Mouse (Mus musculus): ENCODE data around the gene Fgfr2. TPM values are rescaled to one million over a fixed set of nuclear protein-coding genes. Genes with fewer than 3 reads are reported as not detected.

Gene Fgfr2
- polyA plus RNA-seq, 1 experiment from 2014 or later = 20.3 TPM

DNA sequence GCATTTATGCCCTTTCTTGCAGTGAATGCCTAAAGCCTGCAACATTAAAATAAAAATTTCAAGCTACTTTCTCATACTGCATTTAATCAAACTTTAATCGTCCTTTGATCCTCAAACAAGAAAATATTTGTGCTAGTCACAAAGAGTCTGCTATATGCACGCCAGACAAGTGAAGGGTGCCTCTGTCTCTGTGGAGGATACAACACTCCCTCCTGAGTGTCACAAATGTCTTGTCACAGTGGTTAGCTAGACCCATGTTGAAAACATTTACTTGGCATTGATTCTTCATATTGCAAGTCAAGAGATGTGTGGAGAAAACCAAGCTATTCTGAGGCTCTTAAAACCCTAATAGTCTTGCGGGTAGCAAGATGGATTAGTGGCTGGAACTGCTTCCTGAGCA lies 2736.8 kb downstream of the Fgfr2 start:
- no peak overlapping the region for H3K4me2 ChIP-seq (ENCODE audit: low read depth, low read length)
- no peak overlapping the region for H3K4me3 ChIP-seq (ENCODE audit: low read length)
- 79% methylated on average over 3 of the region's 3 CpGs for WGBS
- H3K9ac ChIP-seq (ENCODE audit: low read length) = no peak overlapping the region
- no peak for ATAC-seq (replicated peaks; ENCODE audit: extremely low read depth, insufficient read depth, low FRiP score)
- H3K27me3 ChIP-seq (ENCODE audit: control insufficient read depth, insufficient read depth, low read length) = no peaks in the 10 kb centered on the region
- H3K27ac ChIP-seq (ENCODE audit: low read length) = no peak overlapping the region
- 0 out of 2 replicates have a peak, but pooled peaks cover 4% of the 10 kb centered on the region for H3K36me3 ChIP-seq (ENCODE audit: control insufficient read depth, insufficient read depth)
- no peaks in the 10 kb centered on the region for H3K4me1 ChIP-seq (ENCODE audit: control insufficient read depth, insufficient read depth, low read length)
- H3K9me3 ChIP-seq (replicated peaks; ENCODE audit: control insufficient read depth, low read length) = no peaks in the 10 kb centered on the region

DNA sequence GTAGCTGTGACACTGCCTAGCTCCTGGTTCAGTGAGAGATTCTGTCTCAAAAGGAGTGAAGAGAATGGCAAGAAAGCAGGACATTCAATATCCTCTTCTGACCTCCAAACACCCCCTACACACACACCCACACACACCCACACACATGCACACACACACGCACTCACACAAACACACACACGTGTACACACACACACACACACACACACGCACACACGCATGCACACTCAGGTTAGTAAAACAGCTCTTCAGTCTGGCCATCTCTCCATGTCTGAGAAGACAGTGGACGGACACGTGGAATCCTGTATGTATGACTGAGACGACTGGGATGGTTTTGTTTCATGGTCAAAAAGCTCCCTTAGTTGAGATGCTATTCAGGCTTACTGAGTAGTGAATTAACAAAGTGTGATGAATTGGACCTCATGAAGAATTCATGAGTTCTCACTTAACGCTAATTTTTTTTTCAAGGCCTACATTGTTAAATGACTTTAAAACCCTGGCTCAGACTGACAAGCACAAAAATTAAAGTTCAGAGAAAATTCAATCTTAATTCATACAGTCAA lies 2737.3 kb downstream of the Fgfr2 start:
- Histone ChIP-seq H3K36me3 (ENCODE audit: control insufficient read depth, insufficient read depth) (0 out of 2 replicates have a peak, but pooled peaks cover 4% of the 10 kb centered on the region), H3K27me3 (ENCODE audit: control insufficient read depth, insufficient read depth, low read length) (no peaks in the 10 kb centered on the region), H3K27ac (ENCODE audit: low read length) (no peak overlapping the region), H3K4me1 (ENCODE audit: control insufficient read depth, insufficient read depth, low read length) (no peaks in the 10 kb centered on the region), H3K4me3 (ENCODE audit: low read length) (no peak overlapping the region), H3K9me3 (replicated peaks; ENCODE audit: control insufficient read depth, low read length) (no peaks in the 10 kb centered on the region), H3K9ac (ENCODE audit: low read length) (no peak overlapping the region), H3K4me2 (ENCODE audit: low read depth, low read length) (no peak overlapping the region)
- ATAC-seq (replicated peaks; ENCODE audit: extremely low read depth, insufficient read depth, low FRiP score) = no peak
- 92% methylated on average over 8 of the region's 8 CpGs for WGBS

GRCm38 (mm10) chr7:130382126-130382525 lies 2741.0 kb downstream of the Fgfr2 start:
- Histone ChIP-seq H3K27me3 (ENCODE audit: control insufficient read depth, insufficient read depth, low read length) (no peaks in the 10 kb centered on the region), H3K27ac (ENCODE audit: low read length) (no peak overlapping the region), H3K4me2 (ENCODE audit: low read depth, low read length) (no peak overlapping the region), H3K9me3 (replicated peaks; ENCODE audit: control insufficient read depth, low read length) (no peaks in the 10 kb centered on the region), H3K9ac (ENCODE audit: low read length) (no peak overlapping the region), H3K36me3 (ENCODE audit: control insufficient read depth, insufficient read depth) (0 out of 2 replicates have a peak, but pooled peaks cover 4% of the 10 kb centered on the region), H3K4me1 (ENCODE audit: control insufficient read depth, insufficient read depth, low read length) (no peaks in the 10 kb centered on the region), H3K4me3 (ENCODE audit: low read length) (no peak overlapping the region)
- 97% methylated on average over 13 of the region's 13 CpGs for WGBS
- ATAC-seq (replicated peaks; ENCODE audit: extremely low read depth, insufficient read depth, low FRiP score) = no peak

DNA sequence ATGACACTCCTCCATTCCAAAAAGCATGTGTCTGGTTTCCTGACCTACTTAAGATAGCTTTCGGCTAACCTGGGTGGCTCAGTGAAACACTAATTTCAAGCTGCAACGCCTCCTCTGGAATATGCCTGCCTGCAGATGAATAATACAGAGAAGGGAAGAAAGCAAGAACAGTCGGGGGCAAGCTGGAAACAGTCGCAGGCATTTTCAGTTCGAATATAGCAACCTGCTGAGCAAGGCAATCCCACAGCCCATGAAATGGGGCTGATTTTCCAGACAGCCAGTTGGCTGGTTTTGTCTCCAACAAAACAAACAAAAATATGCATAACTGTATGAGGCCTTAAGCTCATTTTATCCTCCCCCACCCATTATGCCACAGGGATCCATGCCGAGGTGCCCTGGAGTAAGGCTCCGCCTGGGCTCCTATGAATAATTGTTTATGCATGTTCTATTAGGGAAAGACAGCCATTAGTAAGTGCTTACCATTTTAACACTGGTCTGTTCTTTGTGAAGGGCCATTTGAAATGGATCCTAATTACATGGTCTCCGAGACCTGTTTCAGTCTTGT lies 2741.7 kb downstream of the Fgfr2 start:
- H3K27ac ChIP-seq (ENCODE audit: low read length) = no peak overlapping the region
- H3K9me3 ChIP-seq (replicated peaks; ENCODE audit: control insufficient read depth, low read length) = no peaks in the 10 kb centered on the region
- ATAC-seq (replicated peaks; ENCODE audit: extremely low read depth, insufficient read depth, low FRiP score) = no peak
- no peaks in the 10 kb centered on the region for H3K27me3 ChIP-seq (ENCODE audit: control insufficient read depth, insufficient read depth, low read length)
- no peak overlapping the region for H3K4me3 ChIP-seq (ENCODE audit: low read length)
- 88% methylated on average over 8 of the region's 8 CpGs for WGBS
- 0 out of 2 replicates have a peak, but pooled peaks cover 2% of the 10 kb centered on the region for H3K36me3 ChIP-seq (ENCODE audit: control insufficient read depth, insufficient read depth)
- H3K4me1 ChIP-seq (ENCODE audit: control insufficient read depth, insufficient read depth, low read length) = no peaks in the 10 kb centered on the region
- H3K9ac ChIP-seq (ENCODE audit: low read length) = no peak overlapping the region
- no peak overlapping the region for H3K4me2 ChIP-seq (ENCODE audit: low read depth, low read length)

DNA sequence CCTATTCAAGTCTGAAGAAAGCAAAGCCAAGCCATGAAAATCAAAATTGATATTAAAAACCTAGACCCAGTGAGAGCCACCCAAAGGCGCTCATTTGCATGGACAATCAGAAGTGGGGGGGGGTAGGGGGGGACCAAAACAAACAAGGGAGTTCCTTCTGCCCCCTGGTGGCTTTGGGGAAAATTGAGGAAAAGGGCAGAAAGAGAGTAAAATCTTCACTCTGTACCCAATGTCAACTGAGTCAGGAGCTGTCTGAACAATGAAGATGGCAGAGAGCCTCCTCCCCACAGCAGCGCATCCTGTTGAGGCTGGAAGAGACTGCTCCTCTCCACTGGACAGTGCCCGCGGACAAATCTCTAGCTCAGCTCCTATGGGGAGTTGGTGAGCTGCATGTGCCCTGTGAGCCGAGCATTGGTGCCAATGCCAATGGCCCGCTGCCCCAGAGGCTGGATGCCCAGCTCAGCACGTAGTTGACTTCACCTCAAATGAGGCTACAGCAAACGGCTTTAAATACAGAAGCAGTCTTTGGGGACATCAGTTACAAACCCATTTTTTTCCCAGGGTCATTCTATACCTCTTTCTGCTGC lies 2742.3 kb downstream of the Fgfr2 start:
- 0 out of 2 replicates have a peak, but pooled peaks cover 2% of the 10 kb centered on the region for H3K36me3 ChIP-seq (ENCODE audit: control insufficient read depth, insufficient read depth)
- H3K9ac ChIP-seq (ENCODE audit: low read length) = no peak overlapping the region
- H3K9me3 ChIP-seq (replicated peaks; ENCODE audit: control insufficient read depth, low read length) = no peaks in the 10 kb centered on the region
- H3K4me1 ChIP-seq (ENCODE audit: control insufficient read depth, insufficient read depth, low read length) = no peaks in the 10 kb centered on the region
- no peak overlapping the region for H3K4me2 ChIP-seq (ENCODE audit: low read depth, low read length)
- no peak overlapping the region for H3K27ac ChIP-seq (ENCODE audit: low read length)
- 85% methylated on average over 8 of the region's 8 CpGs for WGBS
- ATAC-seq (replicated peaks; ENCODE audit: extremely low read depth, insufficient read depth, low FRiP score) = no peak
- no peak overlapping the region for H3K4me3 ChIP-seq (ENCODE audit: low read length)
- no peaks in the 10 kb centered on the region for H3K27me3 ChIP-seq (ENCODE audit: control insufficient read depth, insufficient read depth, low read length)

DNA sequence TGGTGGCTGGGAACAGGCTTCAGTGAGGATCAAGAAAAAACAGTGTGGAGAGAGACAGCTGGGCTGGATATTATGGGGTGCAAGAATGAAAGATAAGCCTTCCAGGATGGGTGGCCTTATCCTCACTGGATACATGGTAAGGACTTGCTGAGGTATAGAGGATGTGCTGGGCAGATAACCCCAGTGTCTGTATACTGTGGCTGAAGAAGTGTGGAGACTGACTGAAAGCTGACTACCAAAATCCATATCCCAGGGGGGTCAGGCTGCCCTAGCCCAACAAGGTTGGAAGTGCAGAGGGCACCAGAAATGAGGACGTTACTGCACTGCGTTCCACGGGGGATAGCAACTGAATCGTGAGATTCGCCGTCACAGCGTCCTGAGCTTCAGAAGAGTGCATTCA lies 2742.8 kb downstream of the Fgfr2 start:
- 94% methylated on average over 7 of the region's 7 CpGs for WGBS
- no peaks in the 10 kb centered on the region for H3K9me3 ChIP-seq (replicated peaks; ENCODE audit: control insufficient read depth, low read length)
- H3K4me3 ChIP-seq (ENCODE audit: low read length) = no peak overlapping the region
- no peak overlapping the region for H3K9ac ChIP-seq (ENCODE audit: low read length)
- no peaks in the 10 kb centered on the region for H3K27me3 ChIP-seq (ENCODE audit: control insufficient read depth, insufficient read depth, low read length)
- H3K36me3 ChIP-seq (ENCODE audit: control insufficient read depth, insufficient read depth) = 0 out of 2 replicates have a peak, but pooled peaks cover 2% of the 10 kb centered on the region
- H3K27ac ChIP-seq (ENCODE audit: low read length) = no peak overlapping the region
- ATAC-seq (replicated peaks; ENCODE audit: extremely low read depth, insufficient read depth, low FRiP score) = no peak
- H3K4me2 ChIP-seq (ENCODE audit: low read depth, low read length) = no peak overlapping the region
- H3K4me1 ChIP-seq (ENCODE audit: control insufficient read depth, insufficient read depth, low read length) = no peaks in the 10 kb centered on the region

DNA sequence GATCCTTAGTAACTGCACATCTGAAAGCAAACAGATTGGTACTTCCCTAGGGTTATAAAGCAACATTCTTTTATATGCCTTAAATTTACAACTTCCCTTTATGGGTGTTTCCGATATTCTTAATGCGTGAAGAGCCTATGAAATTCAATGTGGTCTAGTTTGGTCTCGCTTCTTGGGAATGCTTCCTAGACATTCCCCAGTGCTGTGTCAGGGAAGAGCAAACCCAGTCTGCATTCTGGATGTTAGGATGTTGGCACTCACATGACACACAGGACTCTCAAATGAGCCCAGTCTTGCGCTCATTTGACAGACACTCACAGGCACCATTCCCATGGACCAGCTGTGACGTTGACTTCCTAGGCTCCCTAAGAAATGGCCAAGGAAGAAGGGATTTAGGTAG lies 2743.3 kb downstream of the Fgfr2 start:
- Histone ChIP-seq H3K9ac (ENCODE audit: low read length) (no peak overlapping the region), H3K4me2 (ENCODE audit: low read depth, low read length) (no peak overlapping the region), H3K36me3 (ENCODE audit: control insufficient read depth, insufficient read depth) (0 out of 2 replicates have a peak, but pooled peaks cover 2% of the 10 kb centered on the region), H3K9me3 (replicated peaks; ENCODE audit: control insufficient read depth, low read length) (no peaks in the 10 kb centered on the region), H3K27me3 (ENCODE audit: control insufficient read depth, insufficient read depth, low read length) (no peaks in the 10 kb centered on the region), H3K27ac (ENCODE audit: low read length) (no peak overlapping the region), H3K4me1 (ENCODE audit: control insufficient read depth, insufficient read depth, low read length) (no peaks in the 10 kb centered on the region), H3K4me3 (ENCODE audit: low read length) (no peak overlapping the region)
- WGBS = 94% methylated on average over 5 of the region's 5 CpGs
- ATAC-seq (replicated peaks; ENCODE audit: extremely low read depth, insufficient read depth, low FRiP score) = no peak

GRCm38 (mm10) chr7:130378308-130378707 lies 2744.8 kb downstream of the Fgfr2 start:
- 87% methylated on average over 3 of the region's 3 CpGs for WGBS
- H3K27me3 ChIP-seq (ENCODE audit: control insufficient read depth, insufficient read depth, low read length) = no peaks in the 10 kb centered on the region
- no peak for ATAC-seq (replicated peaks; ENCODE audit: extremely low read depth, insufficient read depth, low FRiP score)
- H3K9ac ChIP-seq (ENCODE audit: low read length) = no peak overlapping the region
- no peak overlapping the region for H3K4me3 ChIP-seq (ENCODE audit: low read length)
- no peak overlapping the region for H3K27ac ChIP-seq (ENCODE audit: low read length)
- no peaks in the 10 kb centered on the region for H3K4me1 ChIP-seq (ENCODE audit: control insufficient read depth, insufficient read depth, low read length)
- H3K36me3 ChIP-seq (ENCODE audit: control insufficient read depth, insufficient read depth) = no peaks in the 10 kb centered on the region
- H3K9me3 ChIP-seq (replicated peaks; ENCODE audit: control insufficient read depth, low read length) = no peaks in the 10 kb centered on the region
- no peak overlapping the region for H3K4me2 ChIP-seq (ENCODE audit: low read depth, low read length)

DNA sequence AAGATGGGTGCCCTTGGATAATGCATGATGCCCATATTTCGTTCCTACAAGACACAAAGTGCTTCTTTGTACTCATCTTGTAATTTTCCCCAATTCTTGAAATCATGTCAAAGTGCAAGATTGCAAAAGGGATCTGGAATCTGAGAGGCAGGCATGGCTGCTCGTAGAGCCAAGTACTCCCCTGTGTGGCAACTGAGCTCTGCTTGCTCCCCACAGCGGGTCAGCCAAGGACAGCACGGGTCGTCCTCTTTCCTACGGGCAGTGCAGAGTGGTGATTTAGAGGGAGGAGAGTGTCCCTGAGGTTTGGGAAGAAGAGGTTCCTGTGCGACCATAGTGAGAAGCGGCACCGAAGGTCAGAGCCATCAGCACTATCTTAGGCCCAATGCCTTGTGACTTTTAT lies 2748.8 kb downstream of the Fgfr2 start:
- Histone ChIP-seq H3K4me1 (ENCODE audit: control insufficient read depth, insufficient read depth, low read length) (no peaks in the 10 kb centered on the region), H3K27me3 (ENCODE audit: control insufficient read depth, insufficient read depth, low read length) (0 out of 2 replicates have a peak, but pooled peaks cover under 1% of the 10 kb centered on the region), H3K9me3 (replicated peaks; ENCODE audit: control insufficient read depth, low read length) (0 out of 2 replicates have a peak, but pooled peaks cover 2% of the 10 kb centered on the region), H3K4me3 (ENCODE audit: low read length) (no peak overlapping the region), H3K9ac (ENCODE audit: low read length) (no peak overlapping the region), H3K36me3 (ENCODE audit: control insufficient read depth, insufficient read depth) (no peaks in the 10 kb centered on the region), H3K4me2 (ENCODE audit: low read depth, low read length) (no peak overlapping the region), H3K27ac (ENCODE audit: low read length) (no peak overlapping the region)
- no peak for ATAC-seq (replicated peaks; ENCODE audit: extremely low read depth, insufficient read depth, low FRiP score)
- WGBS = 71% methylated on average over 9 of the region's 9 CpGs
